Comparison of ENCODE assay signal across 8 mouse cellular contexts in genomic region chr4:148941321-148941720, GRCm38 (mm10).
DNase-seq lines count a peak whose midpoint lies in the region; ATAC-seq and TF ChIP-seq lines count a peak whose summit lies in the region.
"Had no signal": no experiment of that assay in that cellular context is flagged by ENCODE, and none has a peak within 500 bp of the region (broad histone marks: within the 10 kb centered on the region; RNA-seq: fewer than 3 reads in every experiment).

No protein-coding gene starts in this region.

- H3K27me3 ChIP-seq in liver, embryonic 12.5 days (replicated peaks), result peaks cover 32% of the 10 kb centered on the region
- peaks cover 45% of the 10 kb centered on the region for H3K27me3 ChIP-seq in neural tube, embryonic 15.5 days (replicated peaks)

- peak overlapping the region; percentile 45; the same call in 1 of the 2 replicates for H3K27ac ChIP-seq in liver, embryonic 12.5 days
- H3K27ac ChIP-seq in neural tube, embryonic 15.5 days (replicated peaks), result peak overlapping the region; percentile 14; the same call in 1 of the 2 replicates
- no peak overlapping the region for H3K27ac ChIP-seq in left cerebral cortex, adult 2 months

- H3K4me2 ChIP-seq in liver, embryonic 12.5 days, result peak overlapping the region; percentile 59
- H3K4me2 ChIP-seq in neural tube, embryonic 15.5 days, result peak overlapping the region; percentile 47

- DNase-seq in left cerebral cortex, postnatal 4 days, result peak; percentile 36
- no peak for DNase-seq in left cerebral cortex, postnatal 10 days (ENCODE audit: extremely low spot score in 1 of 2, low spot score in 2 of 2)
- DNase-seq in ovary, postnatal 10 days (ENCODE audit: low spot score), result no peak
- DNase-seq in left cerebral cortex, adult 2 months (ENCODE audit: extremely low spot score in 1 of 2, low spot score in 2 of 2), result no peak

- peaks cover 16% of the 10 kb centered on the region for H3K4me1 ChIP-seq in liver, embryonic 12.5 days
- peaks cover 27% of the 10 kb centered on the region for H3K4me1 ChIP-seq in neural tube, embryonic 15.5 days

- no peaks in the 10 kb centered on the region for H3K9me3 ChIP-seq in liver, embryonic 12.5 days (replicated peaks)
- H3K9me3 ChIP-seq in neural tube, embryonic 15.5 days (replicated peaks), result no peaks in the 10 kb centered on the region
- H3K9me3 ChIP-seq: G1E had no signal

- intact Hi-C loops in left cerebral cortex, postnatal 4 days (cut with DNase I), result no loop called here
- intact Hi-C loops in left cerebral cortex, postnatal 10 days (cut with DNase I), result no loop called here
- intact Hi-C loops in left cerebral cortex, adult 2 months (cut with DNase I), result no loop called here

- no peaks in the 10 kb centered on the region for H3K36me3 ChIP-seq in liver, embryonic 12.5 days
- no peaks in the 10 kb centered on the region for H3K36me3 ChIP-seq in neural tube, embryonic 15.5 days
- H3K36me3 ChIP-seq: G1E had no signal

- ATAC-seq in hematopoietic stem cell, adult 5-6 weeks (replicated peaks in 1 of 2; ENCODE audit: insufficient read depth in 1 of 2, low FRiP score in 2 of 2, low TSS enrichment in 1 of 2, low read depth in 1 of 2, poor library complexity in 2 of 2, severe bottlenecking in 2 of 2), result 0 out of 4 replicates have a peak, but pooled peaks have one; percentile 3 to 4
- no peak for ATAC-seq in liver, embryonic 12.5 days
- no peak for ATAC-seq in neural tube, embryonic 15.5 days (ENCODE audit: low FRiP score)

- H3K9ac ChIP-seq in liver, embryonic 12.5 days, result no peak overlapping the region
- H3K9ac ChIP-seq in neural tube, embryonic 15.5 days (replicated peaks), result no peak overlapping the region; the same call in 1 of the 2 replicates

- 50% methylated on average over 11 of the region's 11 CpGs for WGBS in liver, embryonic 12.5 days (ENCODE audit: insufficient replicate concordance)
- WGBS in neural tube, embryonic 15.5 days, result 39% methylated on average over 11 of the region's 11 CpGs

- TF ChIP-seq CTCF in left cerebral cortex, adult 2 months (IDR thresholded peaks at IDR 0.05), result no peak

- no peak overlapping the region for H3K4me3 ChIP-seq in liver, embryonic 12.5 days
- H3K4me3 ChIP-seq in neural tube, embryonic 15.5 days (replicated peaks), result no peak overlapping the region
- no peak overlapping the region for H3K4me3 ChIP-seq in left cerebral cortex, adult 2 months

Comparison
In these comparisons a context has a peak if more than half of its experiments do, and no peak if none do; other contexts are left out.
1. ATAC-seq: peak in hematopoietic stem cell, adult 5-6 weeks (2 of 2); none in liver, embryonic 12.5 days (single experiment) and neural tube, embryonic 15.5 days (single experiment).